Mouse (Mus musculus) mesoderm, embryonic 11.5 days (tissue): ENCODE results near the gene Noxred1.
"Not testable (repeated sequence)": the region's sequence is repeated elsewhere in the genome, so short reads cannot be mapped to it uniquely, and the experiment has no call there.

Experiments used
- DNase-seq: peaks from one replicate; pipeline ENCODE4 v3.0.0-alpha.2; 2012; ENCODE audit warnings: low read depth, low spot score

Gene Noxred1

GRCm38 (mm10) chr12:87238632-87239031 is at the start of gene Noxred1:
Noxred1 (minus strand) TSS chr12:87238732.
- no peak for DNase-seq

GRCm38 (mm10) chr12:87284726-87285125 is 46.2 kb upstream of the Noxred1 start:
- no peak for DNase-seq

- no peak for DNase-seq
Measured at GRCm38 (mm10) chr12:87284268-87284667, 45.7 kb upstream of the Noxred1 start.

GRCm38 (mm10) chr12:87283706-87284105 is 45.2 kb upstream of the Noxred1 start:
- DNase-seq: no peak

- no peak for DNase-seq
Measured at GRCm38 (mm10) chr12:87282743-87283142, 44.2 kb upstream of the Noxred1 start.

- no peak for DNase-seq
Measured at GRCm38 (mm10) chr12:87281766-87282165, 43.2 kb upstream of the Noxred1 start.

GRCm38 (mm10) chr12:87279879-87280278 is 41.3 kb upstream of the Noxred1 start:
- DNase-seq: no peak

- DNase-seq: no peak
Measured at GRCm38 (mm10) chr12:87279350-87279749, 40.8 kb upstream of the Noxred1 start.

GRCm38 (mm10) chr12:87278118-87278730 is 39.7 kb upstream of the Noxred1 start:
- no peak for DNase-seq

- not testable (repeated sequence) for DNase-seq
Measured at GRCm38 (mm10) chr12:87277251-87277650, 38.7 kb upstream of the Noxred1 start.

- DNase-seq: no peak
Measured at GRCm38 (mm10) chr12:87274853-87275831, 36.6 kb upstream of the Noxred1 start.

- DNase-seq: peak; percentile 41
Measured at GRCm38 (mm10) chr12:87267682-87268081, 29.1 kb upstream of the Noxred1 start.

- DNase-seq: no peak
Measured at GRCm38 (mm10) chr12:87266827-87267603, 28.5 kb upstream of the Noxred1 start.

GRCm38 (mm10) chr12:87266108-87266826 is 27.7 kb upstream of the Noxred1 start, which contains the start of the genes Vipas39 and Ahsa1:
Vipas39 (minus strand) TSS chr12:87266256.
Ahsa1 (plus strand) TSS chr12:87266479.
- DNase-seq: peak; percentile 96

GRCm38 (mm10) chr12:87265444-87265843 is 26.9 kb upstream of the Noxred1 start:
- DNase-seq: peak; percentile 11

GRCm38 (mm10) chr12:87260562-87260961 is 22.0 kb upstream of the Noxred1 start:
- no peak for DNase-seq

- DNase-seq: no peak
Measured at GRCm38 (mm10) chr12:87256629-87257028, 18.1 kb upstream of the Noxred1 start.

- no peak for DNase-seq
Measured at GRCm38 (mm10) chr12:87253878-87254277, 15.3 kb upstream of the Noxred1 start.

GRCm38 (mm10) chr12:87250161-87250560 is 11.6 kb upstream of the Noxred1 start:
- no peak for DNase-seq

GRCm38 (mm10) chr12:87236882-87237483 is 1.5 kb downstream of the Noxred1 start:
- no peak for DNase-seq
